Mouse (Mus musculus) G1E (cell line): ENCODE measurements at regions not wholly inside any gene's neighbourhood (a gene's known extent, or its start where the extent isn't known, plus 50 kb on each side); places are given as distances from the start of the nearest gene placed in this dataset.

Experiments used
- ATAC-seq: 2 replicates; pipeline ENCODE4 v1.8.0; 2016; ENCODE audit warnings: mild to moderate bottlenecking; ENCODE audit not compliant: insufficient number of reproducible peaks, poor library complexity, low FRiP score, severe bottlenecking; ENCODE audit errors: extremely low read depth
- DNase-seq: peaks from one replicate; pipeline ENCODE4 v3.0.0; 2012; ENCODE audit warnings: low spot score
- H3K27me3 ChIP-seq: 2 replicates; pipeline ENCODE4 v1.6.1; 2012; ENCODE audit warnings: mild to moderate bottlenecking, low read length, inconsistent platforms; ENCODE audit not compliant: insufficient read depth
- H3K36me3 ChIP-seq: replicated peaks from 2 replicates; pipeline ENCODE3; 2012; ENCODE audit warnings: mild to moderate bottlenecking, inconsistent platforms
- H3K4me1 ChIP-seq: 2 replicates; pipeline ENCODE4 v1.6.1; 2012; ENCODE audit warnings: low read depth, low read length, inconsistent platforms, mixed read lengths; ENCODE audit not compliant: insufficient read depth
- H3K4me3 ChIP-seq: 2 replicates; pipeline ENCODE4 v1.5.1; 2012; ENCODE audit warnings: low read depth, mild to moderate bottlenecking, inconsistent platforms, low read length, moderate library complexity, mixed read lengths
- H3K9me3 ChIP-seq: replicated peaks from 2 replicates; pipeline ENCODE4 v1.6.1; 2012; ENCODE audit warnings: inconsistent platforms
- CTCF ChIP-seq: IDR thresholded peaks from 2 replicates; pipeline ENCODE4 v1.5.1; 2012; ENCODE audit warnings: low read depth, low read length, inconsistent platforms, mixed read lengths
- GATA1 ChIP-seq: IDR thresholded peaks from 2 replicates; pipeline ENCODE4 v1.6.1; 2012; ENCODE audit warnings: borderline replicate concordance, low read length, inconsistent platforms, mixed read lengths
- GATA2 ChIP-seq: IDR thresholded peaks from 2 replicates; pipeline ENCODE4 v1.6.1; 2012; ENCODE audit warnings: low read depth, low read length, inconsistent platforms, borderline replicate concordance
- POLR2AphosphoS5 ChIP-seq: IDR thresholded peaks from 2 replicates; pipeline ENCODE4 v1.6.1; 2012; ENCODE audit warnings: low read depth, low read length, inconsistent platforms; ENCODE audit not compliant: insufficient replicate concordance
- TAL1 ChIP-seq: conservative IDR thresholded peaks from 2 replicates; pipeline ENCODE4 v1.6.1; 2012; ENCODE audit warnings: low read depth, low read length, inconsistent platforms, mixed read lengths

GRCm38 (mm10) chr7:115134926-115135575 is 391.6 kb downstream of the Insc start:
- ATAC-seq (no peak), DNase-seq (no peak)
- Histone ChIP-seq H3K27me3 (no peaks in the 10 kb centered on the region), H3K4me1 (no peaks in the 10 kb centered on the region), H3K9me3 (no peaks in the 10 kb centered on the region), H3K36me3 (no peaks in the 10 kb centered on the region), H3K4me3 (no peak overlapping the region)
- no peak for TF ChIP-seq CTCF
- TF ChIP-seq GATA2: no peak
- no peak for TF ChIP-seq POLR2AphosphoS5
- TF ChIP-seq GATA1: no peak
- TF ChIP-seq TAL1: no peak

GRCm38 (mm10) chr7:115140286-115140685 is 396.8 kb downstream of the Insc start:
- H3K4me3 ChIP-seq: no peak overlapping the region
- H3K27me3 ChIP-seq: no peaks in the 10 kb centered on the region
- H3K36me3 ChIP-seq: no peaks in the 10 kb centered on the region
- DNase-seq (no peak), ATAC-seq (no peak)
- no peaks in the 10 kb centered on the region for H3K9me3 ChIP-seq
- TF ChIP-seq GATA1 (no peak), CTCF (no peak), TAL1 (no peak)
- H3K4me1 ChIP-seq: no peaks in the 10 kb centered on the region

GRCm38 (mm10) chr7:115142163-115142562 is 398.7 kb downstream of the Insc start:
- Histone ChIP-seq H3K4me1 (no peaks in the 10 kb centered on the region), H3K27me3 (no peaks in the 10 kb centered on the region), H3K4me3 (no peak overlapping the region), H3K9me3 (no peaks in the 10 kb centered on the region), H3K36me3 (no peaks in the 10 kb centered on the region)
- no peak for DNase-seq
- ATAC-seq: no peak
- TF ChIP-seq POLR2AphosphoS5: no peak
- TF ChIP-seq GATA2: no peak
- no peak for TF ChIP-seq CTCF
- no peak for TF ChIP-seq TAL1
- no peak for TF ChIP-seq GATA1

GRCm38 (mm10) chr7:115144947-115145346 is 401.5 kb downstream of the Insc start:
- TF ChIP-seq GATA1 (no peak), CTCF (no peak), TAL1 (no peak), POLR2AphosphoS5 (no peak), GATA2 (no peak)
- DNase-seq: no peak
- H3K4me1 ChIP-seq: no peaks in the 10 kb centered on the region
- H3K36me3 ChIP-seq: no peaks in the 10 kb centered on the region
- H3K4me3 ChIP-seq: no peak overlapping the region
- no peak for ATAC-seq
- no peaks in the 10 kb centered on the region for H3K27me3 ChIP-seq
- no peaks in the 10 kb centered on the region for H3K9me3 ChIP-seq

GRCm38 (mm10) chr7:115147352-115147977 is 404.0 kb downstream of the Insc start:
- Histone ChIP-seq H3K27me3 (no peaks in the 10 kb centered on the region), H3K9me3 (no peaks in the 10 kb centered on the region), H3K36me3 (no peaks in the 10 kb centered on the region), H3K4me1 (no peaks in the 10 kb centered on the region), H3K4me3 (no peak overlapping the region)
- DNase-seq: no peak
- TF ChIP-seq POLR2AphosphoS5: no peak
- no peak for TF ChIP-seq GATA2
- TF ChIP-seq TAL1: no peak
- TF ChIP-seq CTCF: no peak
- no peak for TF ChIP-seq GATA1
- no peak for ATAC-seq

- no peaks in the 10 kb centered on the region for H3K36me3 ChIP-seq
- no peak for TF ChIP-seq CTCF
- no peak overlapping the region for H3K4me3 ChIP-seq
- H3K4me1 ChIP-seq: no peaks in the 10 kb centered on the region
- H3K27me3 ChIP-seq: no peaks in the 10 kb centered on the region
- no peak for ATAC-seq
- DNase-seq: no peak
- no peaks in the 10 kb centered on the region for H3K9me3 ChIP-seq
Measured at GRCm38 (mm10) chr7:115153291-115153690, 409.8 kb downstream of the Insc start.
